Mouse (Mus musculus) cerebellum, postnatal 14 days (tissue): ENCODE measurements around the gene Btnl6.
"Not testable (repeated sequence)": the region's sequence is repeated elsewhere in the genome, so short reads cannot be mapped to it uniquely, and the experiment has no call there.

Experiments
- DNase-seq, 2 experiments: peaks; one replicate each; pipeline ENCODE4 v3.0.0; 2021; ENCODE audit warnings: mixed read lengths in 2 of 2

Gene Btnl6

DNA sequence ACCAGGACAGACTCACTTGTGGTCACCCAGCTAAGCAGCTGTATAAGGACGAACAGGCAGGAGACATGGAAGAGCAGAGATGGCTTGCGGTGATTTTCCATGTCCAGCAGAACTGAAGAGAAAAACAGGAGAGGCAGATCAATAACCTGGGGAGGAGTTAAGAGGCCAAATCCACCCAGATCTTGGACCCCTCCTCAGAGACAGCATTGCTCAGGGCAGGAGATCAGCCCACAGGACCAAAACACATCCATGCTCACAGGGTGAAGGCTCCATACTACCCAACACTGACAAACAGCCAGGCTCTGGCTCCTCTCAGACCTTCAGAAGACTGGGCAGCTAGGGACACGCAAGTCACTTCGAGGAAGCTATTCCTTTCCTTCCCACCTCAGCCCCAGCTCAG is at the start of gene Btnl6:
TSS of gene Btnl6 (minus strand) at position 101 of the 400 bp plus-strand sequence.
- no peak for DNase-seq

GRCm38 (mm10) chr17:34564796-34565195 is 47.6 kb upstream of the Btnl6 start:
- no peak for DNase-seq

- DNase-seq: no peak
These were observed 46.9 kb upstream of the Btnl6 start, which contains the start of gene Notch4 for GRCm38 (mm10) chr17:34564003-34564421. TSS of gene Notch4 (plus strand) at chr17:34564268.

- no peak for DNase-seq
These were observed 46.2 kb upstream of the Btnl6 start for GRCm38 (mm10) chr17:34563354-34563753.

DNA sequence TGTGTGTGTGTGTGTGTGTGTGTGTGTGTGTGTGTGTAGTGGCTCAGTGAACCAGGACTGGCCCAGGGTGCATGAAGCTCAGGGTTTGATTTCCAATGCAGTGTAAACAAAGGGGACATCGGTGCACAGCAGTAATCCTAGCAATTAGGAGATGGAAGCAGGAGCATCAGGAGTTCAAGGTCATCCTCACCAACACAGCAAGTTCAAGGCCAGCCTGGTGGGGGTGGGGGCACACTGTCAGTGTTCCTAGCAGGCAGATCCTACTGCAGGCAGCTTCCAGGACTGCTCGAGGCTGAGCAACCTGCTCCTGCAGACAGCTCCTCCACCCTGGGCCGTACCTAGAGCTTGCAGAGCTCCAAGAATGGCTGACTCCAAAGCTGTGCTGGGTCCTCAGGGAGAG is 45.4 kb upstream of the Btnl6 start:
- DNase-seq: no peak

DNA sequence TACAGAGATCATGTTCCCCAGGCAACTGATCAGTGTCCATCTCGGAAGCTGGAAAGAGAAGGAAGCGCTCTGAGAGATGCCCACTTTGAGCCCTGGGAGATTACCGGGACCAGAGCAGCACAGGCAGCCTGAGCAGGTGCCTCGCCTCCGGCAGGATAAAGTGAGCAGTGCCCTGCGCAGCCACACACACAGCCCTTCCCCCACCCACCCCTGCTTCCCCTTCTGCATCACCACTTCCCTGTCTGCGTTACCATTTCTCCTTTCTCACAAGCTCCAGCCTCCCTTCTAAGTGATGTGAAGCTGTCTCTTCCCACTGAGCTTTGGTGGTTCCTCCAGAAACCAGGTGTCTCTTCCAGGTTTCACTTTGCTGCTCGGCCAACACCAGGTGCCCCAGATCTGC is 44.0 kb upstream of the Btnl6 start:
- DNase-seq: no peak

GRCm38 (mm10) chr17:34560438-34560837 is 43.3 kb upstream of the Btnl6 start:
- DNase-seq: no peak

- no peak for DNase-seq
These were observed 42.7 kb upstream of the Btnl6 start for GRCm38 (mm10) chr17:34559895-34560294.

- no peak for DNase-seq
These were observed 42.0 kb upstream of the Btnl6 start for GRCm38 (mm10) chr17:34559116-34559515.

DNA sequence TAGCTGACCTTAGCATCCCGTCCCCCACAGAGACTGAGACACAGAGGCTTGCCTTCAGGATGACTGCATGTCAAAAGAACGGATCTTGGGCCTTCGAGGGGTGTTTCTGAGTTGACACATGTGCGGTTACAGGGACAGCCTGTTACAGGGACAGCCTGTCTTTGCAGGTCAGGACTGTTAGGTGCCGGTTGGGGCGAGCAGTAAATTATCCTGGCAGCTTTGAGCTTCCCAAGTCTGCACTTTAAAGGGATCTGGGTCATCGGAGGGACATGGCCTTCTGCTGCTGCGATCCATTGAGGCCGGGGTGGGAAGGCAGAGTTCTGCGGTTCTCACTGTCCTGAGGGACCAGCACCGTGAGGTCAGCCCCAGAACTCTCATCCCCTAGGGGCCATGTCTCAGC is 40.3 kb upstream of the Btnl6 start:
- no peak for DNase-seq

- DNase-seq: no peak
These were observed 39.3 kb upstream of the Btnl6 start for GRCm38 (mm10) chr17:34556406-34556805.

DNA sequence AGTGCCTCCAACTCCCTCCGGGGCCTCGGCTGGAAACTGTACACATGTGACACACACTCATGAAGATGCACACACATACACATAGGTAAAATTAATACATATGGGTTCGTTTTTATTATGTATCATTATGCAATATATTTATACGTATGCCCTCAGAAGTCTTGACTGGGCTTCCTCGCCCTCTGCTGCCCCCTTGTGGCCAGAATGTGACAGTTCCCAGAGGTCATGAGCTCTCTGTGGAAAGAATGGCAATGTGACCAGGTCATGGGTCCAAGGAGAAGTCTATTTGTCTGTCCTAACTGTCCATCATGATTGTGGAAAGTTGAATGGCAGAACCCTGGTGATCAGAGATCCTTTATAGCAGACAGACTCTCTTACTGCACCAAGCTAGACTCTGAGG is 38.3 kb upstream of the Btnl6 start:
- DNase-seq: peak; percentile 84 to 90

GRCm38 (mm10) chr17:34549843-34550242 is 32.7 kb upstream of the Btnl6 start:
- no peak for DNase-seq

GRCm38 (mm10) chr17:34549156-34549555 is 32.0 kb upstream of the Btnl6 start:
- no peak for DNase-seq

DNA sequence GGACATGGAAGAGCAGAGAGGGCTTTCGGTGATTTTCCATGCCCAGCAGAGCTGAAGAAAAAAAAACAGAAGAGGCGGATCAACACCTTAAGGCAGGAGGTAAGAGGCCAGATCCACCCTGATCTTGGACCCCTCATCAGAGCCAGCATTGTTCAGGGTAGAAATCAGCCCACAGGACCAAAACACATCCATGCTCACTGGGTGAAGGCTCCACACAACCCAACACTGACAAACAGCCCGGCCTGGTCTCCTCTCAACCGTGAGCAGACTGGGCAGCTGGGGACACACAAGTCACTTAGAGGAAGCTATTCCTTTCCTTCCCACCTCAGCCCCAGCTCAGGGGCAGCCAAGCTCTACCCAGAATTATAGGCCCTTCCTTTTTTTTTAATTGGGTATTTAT is 30.4 kb upstream of the Btnl6 start:
- DNase-seq: no peak

GRCm38 (mm10) chr17:34546797-34547196 is 29.6 kb upstream of the Btnl6 start:
- DNase-seq: no peak

DNA sequence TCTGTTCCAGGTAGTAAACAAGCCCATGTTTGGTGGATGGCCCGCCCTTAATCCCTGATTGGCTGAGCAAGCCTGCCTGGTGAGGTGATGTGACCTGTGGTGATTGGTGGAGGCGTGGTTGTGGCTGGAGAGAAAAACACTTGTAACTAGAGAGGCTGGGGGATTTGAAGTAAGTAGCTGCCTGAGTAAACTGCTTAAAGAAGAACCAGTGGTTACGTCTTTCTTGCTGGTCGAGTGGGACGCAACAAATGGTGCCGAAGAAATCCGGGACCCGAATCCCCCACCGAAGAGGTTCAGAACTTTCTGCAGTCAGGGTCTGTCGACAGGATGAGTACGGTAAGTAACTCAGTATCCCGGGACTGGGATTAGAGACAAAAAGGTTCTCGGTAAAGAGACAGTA is 26.4 kb upstream of the Btnl6 start:
- not testable (repeated sequence) for DNase-seq

GRCm38 (mm10) chr17:34532671-34533070 is 15.5 kb upstream of the Btnl6 start:
- no peak for DNase-seq

GRCm38 (mm10) chr17:34519001-34519400 is 1.8 kb upstream of the Btnl6 start:
- no peak for DNase-seq

GRCm38 (mm10) chr17:34518571-34518970 is 1.4 kb upstream of the Btnl6 start:
- not testable (repeated sequence) for DNase-seq

- DNase-seq: no peak
These were observed 643 bp upstream of the Btnl6 start for GRCm38 (mm10) chr17:34517795-34518194.

- no peak for DNase-seq
These were observed 638 bp downstream of the Btnl6 start for GRCm38 (mm10) chr17:34516514-34516913.

DNA sequence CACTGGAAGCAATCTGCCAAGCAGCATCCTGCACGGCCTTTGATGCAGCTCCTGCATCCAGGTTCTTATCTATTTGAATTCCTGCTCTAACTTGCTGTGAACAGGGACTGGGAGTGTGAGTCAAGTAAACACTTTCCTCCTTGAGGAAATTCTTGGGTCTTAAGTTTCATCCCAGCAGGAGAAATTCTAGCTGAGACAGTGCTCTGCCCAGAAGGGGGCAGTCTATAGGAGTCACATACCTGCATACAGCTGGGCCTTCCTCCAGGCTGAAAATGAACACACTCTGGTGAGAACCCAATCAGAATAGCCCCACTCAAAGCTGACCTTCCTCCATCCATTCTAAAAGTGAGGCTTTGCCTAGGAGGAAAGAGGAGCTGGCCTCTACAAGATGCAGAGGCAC is 5.4 kb downstream of the Btnl6 start:
- not testable (repeated sequence) for DNase-seq

- no peak for DNase-seq
These were observed 9.6 kb downstream of the Btnl6 start for GRCm38 (mm10) chr17:34507591-34507990.

DNA sequence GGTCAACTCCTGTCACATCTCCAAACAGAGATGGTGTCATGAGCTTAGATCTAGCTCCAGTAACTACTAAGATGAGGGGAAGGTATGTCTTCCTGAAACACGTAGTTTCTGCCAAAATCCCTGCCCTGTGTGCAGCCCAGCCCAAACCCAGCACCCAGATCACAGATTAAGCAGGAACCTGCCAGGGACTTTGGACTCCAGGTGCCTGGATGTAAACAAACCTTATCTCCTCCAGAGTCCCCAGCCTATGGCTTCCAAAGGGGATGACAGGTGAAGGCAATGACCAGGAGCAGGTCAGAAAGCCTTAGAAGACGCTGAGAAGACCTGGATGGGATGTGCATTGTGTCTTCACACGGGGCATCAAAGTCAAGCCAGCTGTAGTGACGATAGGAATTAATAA is 19.4 kb downstream of the Btnl6 start:
- DNase-seq: not testable (repeated sequence)

DNA sequence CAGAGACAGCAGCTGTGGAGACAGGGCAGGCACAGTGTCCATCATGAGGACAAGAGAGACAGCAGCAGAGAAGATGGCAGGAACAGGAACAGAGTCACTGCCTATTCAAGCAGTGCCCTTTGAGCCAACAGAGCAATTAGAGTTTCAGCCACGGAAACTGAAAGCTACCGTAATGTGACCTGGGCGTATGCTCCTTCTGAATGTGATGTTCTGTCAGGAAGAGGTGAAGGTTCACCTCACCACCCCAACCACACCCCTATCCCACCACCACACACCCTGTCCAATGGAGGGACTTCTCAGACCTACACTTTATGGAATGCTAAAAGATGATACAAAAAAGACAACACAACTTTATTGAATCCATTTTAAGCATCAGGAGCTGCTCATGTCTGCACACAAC is 19.8 kb downstream of the Btnl6 start:
- DNase-seq: not testable (repeated sequence)
